Mouse (Mus musculus): ENCODE measurements around the gene L3mbtl4.

L3mbtl4 gene

GRCm38 (mm10) chr17:68273527-68273926 lies at the start of gene L3mbtl4:
Gene L3mbtl4, plus strand, starts transcription at chr17:68273797.
- DNase-seq (ENCODE audit: low read depth, low spot score), result peak; percentile 44

- no peak for DNase-seq (ENCODE audit: low read depth, low spot score)
Measured at GRCm38 (mm10) chr17:68230484-68230883, 43.1 kb upstream of the L3mbtl4 start.

GRCm38 (mm10) chr17:68235380-68235779 lies 38.2 kb upstream of the L3mbtl4 start:
- no peak for DNase-seq (ENCODE audit: low read depth, low spot score)

GRCm38 (mm10) chr17:68236992-68237391 lies 36.6 kb upstream of the L3mbtl4 start:
- DNase-seq (ENCODE audit: low read depth, low spot score), result no peak

- DNase-seq (ENCODE audit: low read depth, low spot score), result no peak
Measured at GRCm38 (mm10) chr17:68240171-68240570, 33.4 kb upstream of the L3mbtl4 start.

GRCm38 (mm10) chr17:68264835-68265557 lies 8.6 kb upstream of the L3mbtl4 start:
- no peak for DNase-seq (ENCODE audit: low read depth, low spot score)

- no peak for DNase-seq (ENCODE audit: low read depth, low spot score)
Measured at GRCm38 (mm10) chr17:68273954-68274353, 357 bp downstream of the L3mbtl4 start.

GRCm38 (mm10) chr17:68275138-68275537 lies 1.5 kb downstream of the L3mbtl4 start:
- no peak for DNase-seq (ENCODE audit: low read depth, low spot score)

GRCm38 (mm10) chr17:68280915-68281314 lies 7.3 kb downstream of the L3mbtl4 start:
- DNase-seq (ENCODE audit: low read depth, low spot score), result no peak

- DNase-seq (ENCODE audit: low read depth, low spot score), result no peak
Measured at GRCm38 (mm10) chr17:68285119-68285782, 11.7 kb downstream of the L3mbtl4 start.

- no peak for DNase-seq (ENCODE audit: low read depth, low spot score)
Measured at GRCm38 (mm10) chr17:68288094-68288493, 14.5 kb downstream of the L3mbtl4 start.

GRCm38 (mm10) chr17:68288699-68289098 lies 15.1 kb downstream of the L3mbtl4 start:
- DNase-seq (ENCODE audit: low read depth, low spot score), result no peak

- peak; percentile 25 for DNase-seq (ENCODE audit: low read depth, low spot score)
Measured at GRCm38 (mm10) chr17:68291713-68292364, 18.2 kb downstream of the L3mbtl4 start.

GRCm38 (mm10) chr17:68308381-68308780 lies 34.8 kb downstream of the L3mbtl4 start:
- DNase-seq (ENCODE audit: low read depth, low spot score), result no peak

- no peak for DNase-seq (ENCODE audit: low read depth, low spot score)
Measured at GRCm38 (mm10) chr17:68312286-68312927, 38.8 kb downstream of the L3mbtl4 start.

GRCm38 (mm10) chr17:68320940-68321339 lies 47.3 kb downstream of the L3mbtl4 start:
- DNase-seq (ENCODE audit: low read depth, low spot score), result no peak

GRCm38 (mm10) chr17:68322607-68323006 lies 49.0 kb downstream of the L3mbtl4 start:
- DNase-seq (ENCODE audit: low read depth, low spot score), result no peak

- peak; percentile 39 for DNase-seq (ENCODE audit: low read depth, low spot score)
Measured at GRCm38 (mm10) chr17:68332225-68332624, 58.6 kb downstream of the L3mbtl4 start.

GRCm38 (mm10) chr17:68333382-68333781 lies 59.8 kb downstream of the L3mbtl4 start:
- DNase-seq (ENCODE audit: low read depth, low spot score), result no peak

GRCm38 (mm10) chr17:68338917-68339553 lies 65.4 kb downstream of the L3mbtl4 start:
- no peak for DNase-seq (ENCODE audit: low read depth, low spot score)

GRCm38 (mm10) chr17:68357687-68358086 lies 84.1 kb downstream of the L3mbtl4 start:
- no peak for DNase-seq (ENCODE audit: low read depth, low spot score)

- DNase-seq (ENCODE audit: low read depth, low spot score), result no peak
Measured at GRCm38 (mm10) chr17:68371101-68371500, 97.5 kb downstream of the L3mbtl4 start.
